Mouse (Mus musculus): ENCODE results near the gene Cxcl14. TPM values are rescaled to one million over a fixed set of nuclear protein-coding genes. Genes with fewer than 3 reads are reported as not detected.

The Cxcl14 gene
- polyA plus RNA-seq (2012; rRNA removed; ENCODE audit: low replicate concordance): 96.7 and 173 TPM in 2 replicates

DNA sequence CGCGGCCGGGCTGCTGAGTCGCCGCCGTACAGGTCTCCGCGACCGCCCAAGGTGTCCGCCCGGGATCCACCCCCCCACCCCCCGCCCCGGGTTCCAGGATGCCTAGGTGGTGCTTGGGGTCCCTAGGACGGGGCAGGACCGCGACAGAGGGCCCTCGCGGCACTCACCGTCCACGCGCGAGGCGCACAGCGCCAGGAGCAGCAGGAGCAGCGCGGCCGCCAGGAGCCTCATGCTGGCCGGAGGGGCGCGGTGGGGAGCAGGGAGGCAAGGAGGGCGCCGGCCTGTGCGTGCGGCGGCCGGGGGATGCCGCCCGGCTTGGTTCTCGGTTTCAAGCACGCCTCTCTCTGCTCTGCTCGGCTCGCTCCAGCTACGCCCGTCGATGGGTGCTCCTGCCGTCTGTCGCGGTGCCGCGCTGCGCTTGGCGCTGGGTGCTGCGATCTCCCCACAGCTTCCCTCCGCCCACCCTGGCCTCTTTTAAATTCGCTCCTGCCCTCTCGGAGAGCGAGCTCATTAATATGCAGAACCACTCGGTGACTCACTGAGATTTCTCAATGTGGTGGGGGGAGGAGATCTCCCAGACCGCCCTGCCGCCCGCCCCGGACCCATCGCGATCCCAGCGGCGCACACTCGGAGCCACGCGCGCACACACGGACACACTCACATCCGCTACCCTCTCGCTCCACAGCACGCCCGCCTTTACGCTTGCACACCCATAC is at the start of gene Cxcl14:
TSS of gene Cxcl14 (minus strand) at position 609 of the 716 bp plus-strand sequence.

DNA sequence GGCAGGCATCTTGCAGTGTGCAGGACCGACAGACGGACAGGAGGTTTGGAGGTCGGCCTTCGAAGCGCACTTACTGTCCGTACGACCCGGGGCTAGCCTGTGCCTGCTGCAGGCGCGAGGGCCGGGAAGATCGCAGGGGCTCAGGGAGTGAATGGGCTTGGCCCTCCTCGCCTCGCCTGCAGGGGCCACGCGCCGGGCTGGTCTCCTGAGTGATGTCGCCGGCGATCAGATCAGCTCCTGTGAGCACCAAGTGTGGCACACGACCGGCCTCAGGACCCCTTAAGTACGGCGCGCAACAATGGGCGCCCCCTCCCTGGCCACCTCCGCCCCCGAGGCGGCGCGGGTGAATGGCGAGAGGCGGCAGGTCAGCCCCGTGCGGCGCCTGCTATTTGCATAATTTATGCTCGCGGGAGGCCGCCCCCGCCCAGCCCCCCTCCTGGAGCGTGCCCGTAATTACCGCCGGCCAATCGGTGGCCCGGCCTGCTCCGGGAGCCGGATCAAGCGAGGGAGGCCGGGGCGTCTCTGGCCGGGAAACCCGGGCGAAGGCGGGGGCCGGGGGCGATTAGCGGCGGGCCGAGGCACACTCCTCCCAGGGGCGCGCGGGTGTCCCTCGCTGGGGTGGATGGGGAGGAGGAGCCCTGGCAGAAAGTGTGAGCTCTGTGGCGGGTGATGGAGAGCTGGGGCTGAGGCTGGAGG is 44.3 kb downstream of the Cxcl14 start, which contains the start of gene Neurog1:
TSS of gene Neurog1 (minus strand) at position 240 of the 696 bp plus-strand sequence.

Other genes starting within 250 kb of the Cxcl14 start
- 57.3 and 138 TPM in 2 replicates for gene H2afy, start 160.2 kb downstream of the Cxcl14 start, polyA plus RNA-seq (2012; rRNA removed; ENCODE audit: low replicate concordance)
- gene Tifab, start 117.7 kb downstream of the Cxcl14 start, polyA plus RNA-seq (2012; rRNA removed; ENCODE audit: low replicate concordance): 9.5 and 10.2 TPM in 2 replicates
- gene Neurog1, start 44.4 kb downstream of the Cxcl14 start, polyA plus RNA-seq (2012; rRNA removed; ENCODE audit: low replicate concordance): not detected in 2 replicates
- not detected in 2 replicates for gene Gm3045, start 130.0 kb upstream of the Cxcl14 start, polyA plus RNA-seq (2012; rRNA removed; ENCODE audit: low replicate concordance)
- 1.6 and 2.7 TPM in 2 replicates for gene Slc25a48, start 141.8 kb upstream of the Cxcl14 start, polyA plus RNA-seq (2012; rRNA removed; ENCODE audit: low replicate concordance)
- gene Il9, start 185.7 kb upstream of the Cxcl14 start, polyA plus RNA-seq (2012; rRNA removed; ENCODE audit: low replicate concordance): not detected in 2 replicates
- gene Fbxl21, start 225.9 kb upstream of the Cxcl14 start, polyA plus RNA-seq (2012; rRNA removed; ENCODE audit: low replicate concordance): 0.93 and 1.3 TPM in 2 replicates

All from mammary gland, adult 2 months (tissue).